Mouse (Mus musculus) brain, embryonic 14.5 days (tissue): Measurements from ENCODE around the gene Cdc42ep3.

Source experiments
- CTCF ChIP-seq: fragments of 200-500 bp; IDR thresholded peaks from 2 replicates; pipeline ENCODE4 v1.5.1; 2012; ENCODE audit warnings: inconsistent platforms, mild to moderate bottlenecking, moderate library complexity, borderline replicate concordance; ENCODE audit not compliant: insufficient read depth, insufficient read length; ENCODE audit errors: extremely low read depth
- POLR2A ChIP-seq: fragments of 200-500 bp; IDR thresholded peaks from 2 replicates; pipeline ENCODE4 v1.6.1; 2012; ENCODE audit warnings: mild to moderate bottlenecking, inconsistent platforms, borderline replicate concordance; ENCODE audit not compliant: poor library complexity, insufficient read depth, insufficient read length, severe bottlenecking; ENCODE audit errors: extremely low read depth

DNA sequence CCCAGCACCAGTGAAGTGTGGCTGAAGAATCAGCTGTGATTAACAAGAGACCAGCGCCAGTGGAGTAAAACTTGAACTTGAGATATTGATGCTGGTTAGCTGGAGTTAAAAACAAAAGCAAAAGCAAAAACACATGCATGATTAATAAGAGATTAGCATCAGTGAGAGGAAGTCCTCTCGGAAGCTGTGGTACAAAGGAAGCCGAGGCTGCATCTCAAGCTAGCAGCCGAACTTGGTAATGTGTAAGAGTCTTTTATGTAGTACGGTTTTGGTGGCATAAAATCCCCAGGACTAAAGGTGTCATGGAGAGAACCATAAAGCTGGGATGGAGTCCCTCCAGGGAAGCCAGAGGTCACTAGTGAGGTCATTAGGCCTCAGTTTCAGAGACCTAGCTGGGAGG, 24.3 kb upstream of the Cdc42ep3 start:
- no peak for TF ChIP-seq CTCF
- TF ChIP-seq POLR2A: no peak
